Mouse (Mus musculus): ENCODE data around the gene Arg2.
A peak's percentile ranks its signal among the peaks of the same experiment; 100 is the strongest.

Arg2 gene

GRCm38 (mm10) chr12:79130299-79131177 is at the start of gene Arg2:
TSS of gene Arg2 (plus strand) at chr12:79130777.
- DNase-seq = peak; percentile 86

- peak; percentile 92 for DNase-seq
Measured at GRCm38 (mm10) chr12:79089182-79089812, 41.3 kb upstream of the Arg2 start, which contains the start of gene Pigh. TSS of gene Pigh (minus strand) at chr12:79089651.

- DNase-seq = peak; percentile 75
Measured at GRCm38 (mm10) chr12:79092569-79092968, 38.0 kb upstream of the Arg2 start.

- DNase-seq = peak; percentile 59
Measured at GRCm38 (mm10) chr12:79097106-79097752, 33.3 kb upstream of the Arg2 start.

- DNase-seq = peak; percentile 46
Measured at GRCm38 (mm10) chr12:79103773-79104172, 26.8 kb upstream of the Arg2 start.

GRCm38 (mm10) chr12:79104544-79104943 is 26.0 kb upstream of the Arg2 start:
- DNase-seq = no peak

- DNase-seq = no peak
Measured at GRCm38 (mm10) chr12:79105312-79105711, 25.3 kb upstream of the Arg2 start.

GRCm38 (mm10) chr12:79118991-79119390 is 11.6 kb upstream of the Arg2 start:
- no peak for DNase-seq

- peak; percentile 14 for DNase-seq
Measured at GRCm38 (mm10) chr12:79122820-79123219, 7.8 kb upstream of the Arg2 start.

GRCm38 (mm10) chr12:79131178-79131675 is 650 bp downstream of the Arg2 start:
- no peak for DNase-seq

- DNase-seq = no peak
Measured at GRCm38 (mm10) chr12:79131706-79132460, 1.3 kb downstream of the Arg2 start.

- DNase-seq = no peak
Measured at GRCm38 (mm10) chr12:79134676-79135075, 4.1 kb downstream of the Arg2 start.

- DNase-seq = no peak
Measured at GRCm38 (mm10) chr12:79135105-79135504, 4.5 kb downstream of the Arg2 start.

GRCm38 (mm10) chr12:79136949-79137348 is 6.4 kb downstream of the Arg2 start:
- DNase-seq = no peak

- DNase-seq = no peak
Measured at GRCm38 (mm10) chr12:79138999-79139398, 8.4 kb downstream of the Arg2 start.

GRCm38 (mm10) chr12:79139417-79139816 is 8.8 kb downstream of the Arg2 start:
- DNase-seq = no peak

- DNase-seq = no peak
Measured at GRCm38 (mm10) chr12:79140811-79141210, 10.2 kb downstream of the Arg2 start.

GRCm38 (mm10) chr12:79141384-79141783 is 10.8 kb downstream of the Arg2 start:
- no peak for DNase-seq

- DNase-seq = no peak
Measured at GRCm38 (mm10) chr12:79149653-79150052, 19.1 kb downstream of the Arg2 start.

- DNase-seq = no peak
Measured at GRCm38 (mm10) chr12:79162876-79163275, 32.3 kb downstream of the Arg2 start.

- no peak for DNase-seq
Measured at GRCm38 (mm10) chr12:79169173-79169572, 38.6 kb downstream of the Arg2 start.

GRCm38 (mm10) chr12:79170421-79170820 is 39.8 kb downstream of the Arg2 start:
- DNase-seq = no peak
